Mouse (Mus musculus): Measurements from ENCODE around the gene Rabac1.
A peak's percentile ranks its signal among the peaks of the same experiment; 100 is the strongest.

Rabac1 gene

GRCm38 (mm10) chr7:24980439-24980838, 7.9 kb upstream of the Rabac1 start:
- DNase-seq (ENCODE audit: low spot score in 2 of 2), result peak in 1 of 2 experiments; percentile 6

DNA sequence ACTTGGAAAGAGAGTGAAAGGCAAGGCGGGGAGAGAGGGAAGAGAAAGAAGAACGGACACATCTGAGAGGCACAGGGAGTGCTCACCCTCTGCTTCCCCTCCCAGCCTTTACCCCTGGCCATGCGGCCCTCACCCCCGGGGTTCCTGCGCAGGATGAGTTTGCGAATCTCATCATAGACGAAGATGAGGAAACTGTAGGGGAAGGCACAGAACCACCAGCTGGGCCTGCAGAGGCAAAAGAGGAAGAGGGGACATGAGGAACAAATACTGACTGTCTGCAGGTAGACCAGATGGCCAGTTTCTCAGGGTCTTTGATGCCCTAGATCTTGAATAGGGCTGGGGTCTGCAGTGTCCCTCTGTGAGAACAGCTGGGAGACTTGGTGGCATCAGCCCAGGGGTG, 6.2 kb upstream of the Rabac1 start:
- peak in 1 of 2 experiments; percentile 4 for DNase-seq (ENCODE audit: low spot score in 2 of 2)

GRCm38 (mm10) chr7:24974893-24975595, 2.5 kb upstream of the Rabac1 start:
- DNase-seq (ENCODE audit: low spot score in 2 of 2), result peak in 1 of 2 experiments; percentile 5

- peak in 1 of 2 experiments; percentile 16 for DNase-seq (ENCODE audit: low spot score in 2 of 2)
Measured at GRCm38 (mm10) chr7:24973902-24974301, 1.3 kb upstream of the Rabac1 start.

GRCm38 (mm10) chr7:24973208-24973607, 654 bp upstream of the Rabac1 start:
- peak in 1 of 2 experiments; percentile 14 for DNase-seq (ENCODE audit: low spot score in 2 of 2)

DNA sequence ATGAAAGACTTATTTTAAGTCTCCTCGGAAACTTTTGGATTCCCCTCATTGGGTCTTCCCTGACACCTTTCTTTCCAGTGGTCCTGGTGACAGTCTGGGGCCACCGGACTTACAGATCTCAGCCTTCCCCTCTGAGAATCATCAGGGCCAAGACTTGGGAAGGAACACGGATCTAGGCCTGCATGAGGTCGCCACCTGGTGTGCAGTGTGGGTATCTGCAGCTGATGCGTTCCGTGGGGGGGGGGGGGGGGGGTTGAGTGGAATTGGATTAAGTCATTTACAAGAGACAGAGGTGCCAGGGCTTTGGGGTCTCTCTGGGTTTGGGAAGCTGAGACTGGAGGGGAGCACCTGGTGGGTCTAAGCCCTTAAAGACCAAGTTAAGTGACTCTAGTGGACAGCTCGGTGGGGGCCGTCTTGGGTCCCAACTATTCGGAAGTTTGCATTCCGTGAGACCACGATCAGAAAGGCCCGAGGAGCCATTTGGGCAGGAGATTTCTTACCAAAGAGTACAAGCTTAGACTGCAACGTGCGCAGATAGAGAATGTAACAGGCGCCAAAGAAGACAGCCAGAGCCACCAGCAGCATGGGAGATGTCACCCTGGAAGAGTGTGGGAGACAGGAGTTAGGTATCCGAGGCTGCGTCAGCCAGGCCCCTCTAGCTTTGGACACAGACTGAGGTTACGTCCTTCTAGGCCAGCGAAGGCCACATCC, 1.1 kb downstream of the Rabac1 start:
- DNase-seq (ENCODE audit: low spot score in 2 of 2), result no peak

GRCm38 (mm10) chr7:24970341-24970740, 2.2 kb downstream of the Rabac1 start:
- no peak for DNase-seq (ENCODE audit: low spot score in 2 of 2)

- DNase-seq (ENCODE audit: low spot score in 2 of 2), result no peak
Measured at GRCm38 (mm10) chr7:24969805-24970204, 2.7 kb downstream of the Rabac1 start.

DNA sequence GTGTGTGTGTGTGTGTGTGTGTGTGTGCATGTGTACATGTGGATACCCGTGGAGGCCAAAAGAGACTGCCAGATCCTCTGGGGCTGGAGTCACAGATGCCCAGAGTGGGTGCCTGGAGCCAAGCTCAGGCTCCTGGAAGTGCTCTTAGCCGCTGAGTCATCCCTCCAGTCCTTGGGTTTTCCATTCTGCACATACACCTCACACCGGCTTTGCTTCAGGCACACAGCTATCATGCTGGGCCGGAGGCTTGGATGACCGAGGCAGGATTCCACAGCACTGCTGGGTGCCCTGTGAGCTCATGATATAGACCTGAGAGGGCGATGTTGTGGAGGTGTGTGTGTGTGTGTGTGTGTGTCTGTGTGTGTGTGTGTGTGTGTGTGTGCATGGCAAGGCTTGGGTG, 4.1 kb downstream of the Rabac1 start:
- no peak for DNase-seq (ENCODE audit: low spot score in 2 of 2)

- no peak for DNase-seq (ENCODE audit: low spot score in 2 of 2)
Measured at GRCm38 (mm10) chr7:24967966-24968365, 4.6 kb downstream of the Rabac1 start.

GRCm38 (mm10) chr7:24964897-24965535, 7.5 kb downstream of the Rabac1 start:
- peak in 1 of 2 experiments; percentile 80 for DNase-seq (ENCODE audit: low spot score in 2 of 2)

- DNase-seq (ENCODE audit: low spot score in 2 of 2), result no peak
Measured at GRCm38 (mm10) chr7:24964288-24964687, 8.3 kb downstream of the Rabac1 start.

GRCm38 (mm10) chr7:24955226-24955625, 17.3 kb downstream of the Rabac1 start:
- DNase-seq (ENCODE audit: low spot score in 2 of 2), result no peak

DNA sequence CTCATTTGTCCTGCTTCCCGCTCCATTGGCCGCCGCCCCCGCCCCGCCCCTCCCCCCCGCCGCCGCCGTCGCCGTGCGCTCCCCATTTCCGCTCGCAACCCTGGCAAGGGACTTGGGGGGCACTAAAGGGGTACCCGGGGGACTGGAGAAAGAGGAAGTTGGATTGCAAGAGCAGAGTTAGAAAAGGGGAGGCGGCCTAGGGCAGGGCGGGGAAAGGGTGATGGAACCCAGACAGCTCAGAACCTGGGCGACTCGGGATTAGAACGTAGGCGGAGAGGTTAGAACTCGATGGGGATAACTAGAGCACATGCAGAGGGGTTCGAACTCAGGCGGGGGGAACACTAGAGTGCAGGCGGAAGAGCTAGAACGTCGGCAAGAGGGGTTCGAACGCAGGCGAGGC, 18.1 kb downstream of the Rabac1 start:
- no peak for DNase-seq (ENCODE audit: low spot score in 2 of 2)

GRCm38 (mm10) chr7:24953966-24954365, 18.6 kb downstream of the Rabac1 start:
- no peak for DNase-seq (ENCODE audit: low spot score in 2 of 2)

DNA sequence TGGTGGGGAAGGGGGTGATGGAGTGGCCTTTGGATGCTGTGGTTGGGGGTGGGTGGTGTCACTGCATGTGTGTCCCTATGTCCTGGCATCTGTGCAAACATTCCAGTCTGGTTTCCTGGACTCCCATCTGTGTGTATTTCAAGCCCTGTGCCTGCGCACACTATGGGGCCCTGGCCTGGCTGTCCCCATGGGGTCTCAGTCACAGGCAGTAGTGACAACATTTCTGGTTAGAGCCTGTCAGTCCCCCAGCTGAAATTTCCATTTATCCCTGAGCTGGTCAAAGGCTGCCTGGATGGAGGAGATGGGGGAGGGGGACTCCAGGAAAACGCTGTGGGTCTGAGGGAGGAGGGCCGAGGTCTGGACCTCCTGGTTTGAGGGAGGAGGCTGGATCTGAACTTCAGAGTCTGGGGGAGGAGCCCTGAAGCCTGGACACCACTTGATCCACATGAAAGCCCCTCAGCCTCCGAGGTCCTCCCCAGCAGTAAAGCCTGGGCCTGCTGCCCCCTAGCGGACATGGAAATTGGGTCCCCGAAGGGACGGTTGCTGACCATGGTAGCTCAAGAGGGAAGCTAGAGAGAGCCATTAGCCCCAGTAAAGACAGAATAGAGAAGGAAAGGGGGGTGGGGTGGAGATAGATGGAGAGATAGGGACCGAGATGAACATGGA, 22.5 kb downstream of the Rabac1 start:
- DNase-seq (ENCODE audit: low spot score in 2 of 2), result peak in 1 of 2 experiments; percentile 62

- no peak for DNase-seq (ENCODE audit: low spot score in 2 of 2)
Measured at GRCm38 (mm10) chr7:24948774-24949173, 23.8 kb downstream of the Rabac1 start.

GRCm38 (mm10) chr7:24947316-24948048, 25.1 kb downstream of the Rabac1 start:
- no peak for DNase-seq (ENCODE audit: low spot score in 2 of 2)

GRCm38 (mm10) chr7:24944257-24944950, 28.1 kb downstream of the Rabac1 start, which contains the start of gene Gm4881:
Gene Gm4881, minus strand, starts transcription at chr7:24944494.
- no peak for DNase-seq (ENCODE audit: low spot score in 2 of 2)

GRCm38 (mm10) chr7:24943641-24944040, 28.9 kb downstream of the Rabac1 start:
- DNase-seq (ENCODE audit: low spot score in 2 of 2), result no peak

- no peak for DNase-seq (ENCODE audit: low spot score in 2 of 2)
Measured at GRCm38 (mm10) chr7:24931651-24932050, 40.9 kb downstream of the Rabac1 start.

All from frontal cortex, postnatal 10 days (tissue).